Mouse (Mus musculus) MEL (cell line): ENCODE results near the gene Lrrc19. TPM values are rescaled to one million over a fixed set of nuclear protein-coding genes. Genes with fewer than 3 reads are reported as not detected.
A peak's percentile ranks its signal among the peaks of the same experiment; 100 is the strongest.

Experiments used
- DNase-seq: peaks from one replicate; pipeline ENCODE4 v3.0.0; 2011; ENCODE audit warnings: low read depth, low spot score
- H3K27ac ChIP-seq: 2 replicates; pipeline ENCODE4 v1.5.1; 2012; ENCODE audit warnings: low read depth, mild to moderate bottlenecking, control low read depth, low read length, moderate library complexity; ENCODE audit not compliant: control insufficient read depth
- H3K27me3 ChIP-seq, 2 experiments: fragments of 150-350 bp in 1 of 2; sonication (generic) in 1 of 2; 2 replicates each; pipeline ENCODE4 v1.6.1; 2012; ENCODE audit warnings: low read length in 2 of 2, mild to moderate bottlenecking in 2 of 2, improper control_type of control experiment in 1 of 2, moderate library complexity in 1 of 2; ENCODE audit not compliant: insufficient read depth in 2 of 2, control insufficient read depth in 1 of 2
- H3K36me3 ChIP-seq, 2 experiments: 2 replicates each; pipeline ENCODE4 v1.6.1; 2012 to 2014; ENCODE audit warnings: low read length in 2 of 2, improper control_type of control experiment in 1 of 2, inconsistent platforms in 1 of 2, mild to moderate bottlenecking in 1 of 2; ENCODE audit not compliant: insufficient read depth in 2 of 2, control insufficient read depth in 1 of 2
- H3K4me1 ChIP-seq, 2 experiments: fragments of 150-350 bp in 1 of 2; sonication (generic) in 1 of 2; 2 replicates each; pipeline ENCODE4 v1.6.1; 2012; ENCODE audit warnings: low read length in 2 of 2, improper control_type of control experiment in 1 of 2, mild to moderate bottlenecking in 1 of 2; ENCODE audit not compliant: insufficient read depth in 2 of 2, control insufficient read depth in 1 of 2
- H3K4me3 ChIP-seq, 2 experiments: fragments of 150-350 bp in 1 of 2; sonication (generic) in 1 of 2; 2 replicates each; pipeline ENCODE4 v1.5.1; 2012; ENCODE audit warnings: low read depth in 2 of 2, low read length in 2 of 2, mild to moderate bottlenecking in 2 of 2, moderate library complexity in 2 of 2, control low read depth in 1 of 2, improper control_type of control experiment in 1 of 2; ENCODE audit not compliant: control insufficient read depth in 1 of 2, insufficient read depth in 1 of 2
- H3K79me2 ChIP-seq: 2 replicates; pipeline ENCODE4 v1.6.1; 2012; ENCODE audit warnings: mild to moderate bottlenecking, low read length, moderate library complexity; ENCODE audit not compliant: control insufficient read depth, poor library complexity, insufficient read depth
- H3K9ac ChIP-seq: 2 replicates; pipeline ENCODE4 v1.6.1; 2012; ENCODE audit warnings: low read depth, mild to moderate bottlenecking, control low read depth, low read length, moderate library complexity; ENCODE audit not compliant: control insufficient read depth, poor library complexity, severe bottlenecking
- H3K9me3 ChIP-seq: fragments of 150-350 bp; sonication (generic); replicated peaks from 2 replicates; pipeline ENCODE4 v1.6.1; 2012; ENCODE audit warnings: mild to moderate bottlenecking, low read length, improper control_type of control experiment, moderate library complexity; ENCODE audit not compliant: insufficient read depth
- BHLHE40 ChIP-seq: IDR thresholded peaks from 2 replicates; pipeline ENCODE4 v1.6.1; 2012; ENCODE audit warnings: low read depth, mild to moderate bottlenecking, inconsistent platforms, low read length, improper control_type of control experiment, borderline replicate concordance
- CHD2 ChIP-seq: IDR thresholded peaks from 2 replicates; pipeline ENCODE4 v1.6.1; 2011; ENCODE audit warnings: low read length, improper control_type of control experiment
- CTCF ChIP-seq, 3 experiments: IDR thresholded peaks in 2 of 3; conservative IDR thresholded peaks in 1 of 3; 2 replicates each; pipeline ENCODE4 v1.5.1; 2011 to 2012; ENCODE audit warnings: low read length in 3 of 3, low read depth in 2 of 3, mild to moderate bottlenecking in 2 of 3, improper control_type of control experiment in 1 of 3, inconsistent platforms in 1 of 3, mixed read lengths in 1 of 3, moderate library complexity in 1 of 3; ENCODE audit not compliant: control insufficient read depth in 1 of 3, insufficient read depth in 1 of 3, poor library complexity in 1 of 3, severe bottlenecking in 1 of 3
- ELF1 ChIP-seq: IDR thresholded peaks from 2 replicates; pipeline ENCODE4 v1.6.1; 2014; ENCODE audit warnings: low read depth, mild to moderate bottlenecking, inconsistent platforms, low read length, improper control_type of control experiment, moderate library complexity
- ETS1 ChIP-seq: IDR thresholded peaks from 2 replicates; pipeline ENCODE4 v1.6.1; 2012; ENCODE audit warnings: low read depth, mild to moderate bottlenecking, inconsistent platforms, low read length, improper control_type of control experiment, moderate library complexity
- HCFC1 ChIP-seq: IDR thresholded peaks from 2 replicates; pipeline ENCODE4 v1.6.1; 2012; ENCODE audit warnings: low read depth, mild to moderate bottlenecking, inconsistent platforms, low read length, improper control_type of control experiment, moderate library complexity
- JUND ChIP-seq: IDR thresholded peaks from 2 replicates; pipeline ENCODE4 v1.6.1; 2011; ENCODE audit warnings: low read depth, mild to moderate bottlenecking, improper control_type of control experiment, low read length
- KAT2A ChIP-seq: conservative IDR thresholded peaks from 2 replicates; pipeline ENCODE4 v1.6.1; 2012; ENCODE audit warnings: low read depth, low read length, improper control_type of control experiment, inconsistent platforms
- MAX ChIP-seq: IDR thresholded peaks from 2 replicates; pipeline ENCODE4 v1.6.1; 2011; ENCODE audit warnings: low read length, improper control_type of control experiment
- MAZ ChIP-seq: IDR thresholded peaks from 2 replicates; pipeline ENCODE4 v1.6.1; 2012; ENCODE audit warnings: low read depth, mild to moderate bottlenecking, inconsistent platforms, low read length, improper control_type of control experiment
- MEF2A ChIP-seq: IDR thresholded peaks from 2 replicates; pipeline ENCODE4 v1.6.1; 2014; ENCODE audit warnings: low read depth, mild to moderate bottlenecking, inconsistent platforms, low read length, improper control_type of control experiment; ENCODE audit not compliant: poor library complexity, insufficient replicate concordance, severe bottlenecking; ENCODE audit errors: extremely low read depth
- MXI1 ChIP-seq: IDR thresholded peaks from 2 replicates; pipeline ENCODE4 v1.6.1; 2011; ENCODE audit warnings: mild to moderate bottlenecking, low read depth, low read length, improper control_type of control experiment
- NELFE ChIP-seq: IDR thresholded peaks from 2 replicates; pipeline ENCODE4 v1.6.1; 2011; ENCODE audit warnings: low read depth, low read length, improper control_type of control experiment
- NRF1 ChIP-seq: IDR thresholded peaks from 2 replicates; pipeline ENCODE4 v1.6.1; 2014; ENCODE audit warnings: low read depth, mild to moderate bottlenecking, inconsistent platforms, low read length, improper control_type of control experiment, moderate library complexity; ENCODE audit not compliant: poor library complexity, insufficient read depth, severe bottlenecking
- POLR2A ChIP-seq, 2 experiments: IDR thresholded peaks; 2 replicates each; pipeline ENCODE4 v1.6.1; 2011 to 2012; ENCODE audit warnings: low read length in 2 of 2, mild to moderate bottlenecking in 2 of 2, control low read depth in 1 of 2, improper control_type of control experiment in 1 of 2, low read depth in 1 of 2, moderate library complexity in 1 of 2; ENCODE audit not compliant: control insufficient read depth in 1 of 2, insufficient read depth in 1 of 2, poor library complexity in 1 of 2
- POLR2AphosphoS2 ChIP-seq: IDR thresholded peaks from 2 replicates; pipeline ENCODE4 v1.6.1; 2011; ENCODE audit warnings: low read length, improper control_type of control experiment
- SIN3A ChIP-seq: IDR thresholded peaks from 2 replicates; pipeline ENCODE4 v1.6.1; 2012; ENCODE audit warnings: low read length, improper control_type of control experiment, inconsistent platforms
- TBP ChIP-seq: IDR thresholded peaks from 2 replicates; pipeline ENCODE4 v1.8.0; 2011; ENCODE audit warnings: low read depth, low read length, improper control_type of control experiment
- TCF12 ChIP-seq: IDR thresholded peaks from 2 replicates; pipeline ENCODE4 v1.6.1; 2014; ENCODE audit warnings: low read depth, mild to moderate bottlenecking, inconsistent platforms, low read length, improper control_type of control experiment, moderate library complexity
- UBTF ChIP-seq: IDR thresholded peaks from 2 replicates; pipeline ENCODE4 v1.6.1; 2012; ENCODE audit warnings: low read depth, mild to moderate bottlenecking, inconsistent platforms, low read length, improper control_type of control experiment, moderate library complexity, borderline replicate concordance; ENCODE audit not compliant: insufficient read depth
- USF1 ChIP-seq: IDR thresholded peaks from 2 replicates; pipeline ENCODE4 v1.6.1; 2014; ENCODE audit warnings: low read depth, mild to moderate bottlenecking, inconsistent platforms, low read length, improper control_type of control experiment, moderate library complexity
- USF2 ChIP-seq, 2 experiments: IDR thresholded peaks; 2 replicates each; pipeline ENCODE4 v1.6.1; 2011 to 2012; ENCODE audit warnings: improper control_type of control experiment in 2 of 2, low read length in 2 of 2, borderline replicate concordance in 1 of 2, inconsistent platforms in 1 of 2, low read depth in 1 of 2, mild to moderate bottlenecking in 1 of 2; ENCODE audit not compliant: insufficient read depth in 1 of 2
- ZC3H11A ChIP-seq: IDR thresholded peaks from 2 replicates; pipeline ENCODE4 v1.6.1; 2012; ENCODE audit warnings: low read depth, mild to moderate bottlenecking, inconsistent platforms, low read length, improper control_type of control experiment
- ZMIZ1 ChIP-seq: IDR thresholded peaks from 2 replicates; pipeline ENCODE4 v1.6.1; 2012; ENCODE audit warnings: low read depth, mild to moderate bottlenecking, inconsistent platforms, low read length, improper control_type of control experiment, moderate library complexity
- ZNF384 ChIP-seq: IDR thresholded peaks from 2 replicates; pipeline ENCODE4 v1.6.1; 2012; ENCODE audit warnings: low read depth, mild to moderate bottlenecking, inconsistent platforms, low read length, improper control_type of control experiment
- polyA plus RNA-seq, 2 experiments: library from polyadenylated mRNA; stranded (reverse) in 1 of 2; unstranded in 1 of 2; fragments of >175 nt in 1 of 2; fragments of >200 nt in 1 of 2; gene quantifications; 2 replicates each; pipeline versions ENCODE4 v1.2.1 to v1.2.4; 2012; ENCODE audit warnings: low replicate concordance in 2 of 2, low read depth in 1 of 2; ENCODE audit not compliant: insufficient read length in 2 of 2, insufficient read depth in 1 of 2, missing spikeins in 1 of 2
- total RNA-seq: library from RNA; depleted of rRNA; stranded (reverse); fragments of 300-350 nt; gene quantifications from 2 replicates; pipeline ENCODE4 v1.2.3, GENCODE M21; 2012

Lrrc19 gene
- total and polyA plus RNA-seq, 3 experiments = 0.04 TPM; not detected in 2

DNA sequence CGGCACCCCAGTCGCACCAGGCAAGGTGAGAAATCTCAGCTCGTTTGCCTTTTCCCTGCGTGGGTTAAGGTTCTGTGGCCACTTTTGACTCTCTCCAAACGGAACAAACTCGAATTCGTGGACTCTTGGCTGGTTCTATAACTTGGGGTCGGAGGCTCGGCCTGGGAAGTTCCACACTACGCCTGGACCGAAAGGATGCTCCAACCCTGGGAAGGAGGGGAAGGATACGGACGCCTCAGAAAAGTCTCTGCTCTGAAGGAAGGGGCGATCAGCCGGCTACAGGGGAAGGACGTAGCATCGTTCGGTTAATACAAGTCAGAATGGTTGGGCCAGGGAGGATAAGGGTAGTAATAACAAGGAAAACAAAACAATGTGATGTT lies 35.3 kb downstream of the Lrrc19 start:
- Histone ChIP-seq H3K4me3 (peak overlapping the region; percentile 76), H3K9me3 (no peaks in the 10 kb centered on the region), H3K36me3 (peaks cover 0 to 10% of the 10 kb centered on the region in 2 experiments; a peak in 2 of 4 replicates), H3K27ac (no peak overlapping the region), H3K9ac (peak overlapping the region; percentile 73), H3K79me2 (no peaks in the 10 kb centered on the region), H3K4me1 (peaks cover 0 to 3% of the 10 kb centered on the region in 2 experiments; a peak in 2 of 4 replicates), H3K27me3 (no peaks in the 10 kb centered on the region)
- no peak for DNase-seq
- TF ChIP-seq ZC3H11A = no peak
- peak; percentile 5; the same call in 1 of the 2 replicates for TF ChIP-seq MXI1
- TF ChIP-seq POLR2A (IDR thresholded peaks at IDR 0.05; ENCODE audit: control insufficient read depth in 1 of 2, insufficient read depth in 1 of 2, low read depth in 1 of 2, low read length in 2 of 2, poor library complexity in 1 of 2) = no peak
- no peak for TF ChIP-seq ZNF384
- TF ChIP-seq, all 39 proteins: peak for 1

DNA sequence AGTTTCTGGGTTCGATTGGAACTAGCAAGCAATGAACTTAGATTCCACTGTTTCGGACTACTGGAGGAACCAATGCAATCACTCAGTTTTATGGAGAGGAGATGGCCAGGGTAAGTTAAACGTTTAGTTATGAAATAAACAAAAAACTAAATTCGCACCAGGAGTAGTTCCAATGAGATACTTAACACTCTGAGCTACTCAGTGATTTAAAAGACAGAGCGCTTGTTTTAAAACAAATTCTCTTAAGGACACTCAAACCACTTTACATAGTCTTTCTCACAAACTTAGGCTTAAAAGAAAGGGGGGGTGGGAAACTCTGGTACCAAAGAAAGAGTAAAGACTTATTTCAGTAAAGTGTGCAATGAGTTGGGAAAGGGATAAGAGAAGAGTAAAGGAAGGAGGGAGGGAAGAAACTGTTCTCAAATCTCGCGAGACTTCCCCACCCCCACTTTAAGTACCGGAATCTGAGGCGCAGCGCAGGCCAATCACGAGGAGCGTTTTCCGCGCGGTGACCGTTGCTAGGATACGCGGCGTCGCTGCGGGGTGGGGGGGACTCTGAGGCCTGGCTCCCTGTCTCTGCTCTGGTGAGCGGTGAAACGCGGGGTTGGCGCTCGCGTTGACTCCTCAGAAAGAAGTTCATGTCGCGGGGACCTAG lies 35.8 kb downstream of the Lrrc19 start, which contains the start of gene Ift74:
Gene Ift74, plus strand, starts transcription at position 520 of the 655 bp plus-strand sequence.
- Histone ChIP-seq H3K27ac (peak within 1 kb of the TSS; percentile 38; the same call in 1 of the 2 replicates), H3K4me1 (peaks cover 0 to 3% of the 10 kb centered on the region in 2 experiments; a peak in 2 of 4 replicates), H3K27me3 (no peaks in the 10 kb centered on the region), H3K36me3 (peaks cover 0 to 10% of the 10 kb centered on the region in 2 experiments; a peak in 2 of 4 replicates), H3K79me2 (no peaks in the 10 kb centered on the region), H3K4me3 (peak within 1 kb of the TSS; percentile 76), H3K9me3 (no peaks in the 10 kb centered on the region), H3K9ac (peak within 1 kb of the TSS; percentile 73)
- DNase-seq = peak; percentile 97
- TF ChIP-seq POLR2A (IDR thresholded peaks at IDR 0.05; ENCODE audit: control insufficient read depth in 1 of 2, insufficient read depth in 1 of 2, low read depth in 1 of 2, low read length in 2 of 2, poor library complexity in 1 of 2) (peak in 1 of 2 experiments; percentile 63; a peak in 1 of 4 replicates), KAT2A (no peak), MEF2A (no peak), POLR2AphosphoS2 (0 out of 2 replicates have a peak, but pooled peaks have one; percentile 66), USF2 (IDR thresholded peaks at IDR 0.05; ENCODE audit: borderline replicate concordance in 1 of 2, insufficient read depth in 1 of 2, low read depth in 1 of 2, low read length in 2 of 2) (no peak), MAZ (peak; percentile 79; the same call in 1 of the 2 replicates), TBP (peak; percentile 67; the same call in 1 of the 2 replicates), CTCF (IDR thresholded peaks at IDR 0.05 in 2 of 3, conservative IDR thresholded peaks at IDR 0.05 in 1 of 3; ENCODE audit: control insufficient read depth in 1 of 3, insufficient read depth in 1 of 3, low read depth in 2 of 3, low read length in 3 of 3, poor library complexity in 1 of 3, severe bottlenecking in 1 of 3) (no peak), ZC3H11A (no peak), TCF12 (no peak), MXI1 (peak; percentile 90), ELF1 (peak; percentile 75), NRF1 (peak; percentile 32; the same call in 1 of the 2 replicates), JUND (no peak), ETS1 (no peak), USF1 (peak; percentile 39), UBTF (no peak), BHLHE40 (no peak), SIN3A (peak; percentile 91), ZNF384 (no peak), MAX (no peak), ZMIZ1 (0 out of 2 replicates have a peak, but pooled peaks have one; percentile 33), HCFC1 (peak; percentile 82), NELFE (peak; percentile 40), CHD2 (peak; percentile 98)
